Mouse (Mus musculus) frontal cortex, postnatal 14 days (tissue): ENCODE data around the gene Aasdhppt.

Experiments
- DNase-seq, 2 experiments: peaks; one replicate each; pipeline ENCODE4 v3.0.0; 2022; ENCODE audit warnings: low spot score in 2 of 2

The Aasdhppt gene

GRCm38 (mm10) chr9:4309351-4310085 lies at the start of gene Aasdhppt, which contains the start of gene Kbtbd3:
Aasdhppt (minus strand) TSS chr9:4309471.
Kbtbd3 (plus strand) TSS chr9:4309833.
- DNase-seq: peak; percentile 98 to 99

- no peak for DNase-seq
Measured at GRCm38 (mm10) chr9:4353163-4353562, 43.9 kb upstream of the Aasdhppt start.

- DNase-seq: no peak
Measured at GRCm38 (mm10) chr9:4318939-4319721, 9.9 kb upstream of the Aasdhppt start.

GRCm38 (mm10) chr9:4315746-4316145 lies 6.5 kb upstream of the Aasdhppt start:
- DNase-seq: no peak

- DNase-seq: no peak
Measured at GRCm38 (mm10) chr9:4313946-4314345, 4.7 kb upstream of the Aasdhppt start.

GRCm38 (mm10) chr9:4311162-4311561 lies 1.9 kb upstream of the Aasdhppt start:
- DNase-seq: no peak

GRCm38 (mm10) chr9:4310706-4311105 lies 1.4 kb upstream of the Aasdhppt start:
- no peak for DNase-seq

GRCm38 (mm10) chr9:4308628-4309350 lies 482 bp downstream of the Aasdhppt start:
- DNase-seq: no peak

GRCm38 (mm10) chr9:4304867-4305266 lies 4.4 kb downstream of the Aasdhppt start:
- no peak for DNase-seq

GRCm38 (mm10) chr9:4300466-4300865 lies 8.8 kb downstream of the Aasdhppt start:
- DNase-seq: no peak

- no peak for DNase-seq
Measured at GRCm38 (mm10) chr9:4283850-4284249, 25.4 kb downstream of the Aasdhppt start.

GRCm38 (mm10) chr9:4266881-4267280 lies 42.4 kb downstream of the Aasdhppt start:
- DNase-seq: no peak

- no peak for DNase-seq
Measured at GRCm38 (mm10) chr9:4260746-4261090, 48.6 kb downstream of the Aasdhppt start.

- DNase-seq: no peak
Measured at GRCm38 (mm10) chr9:4259841-4260745, 49.2 kb downstream of the Aasdhppt start.

- no peak for DNase-seq
Measured at GRCm38 (mm10) chr9:4259074-4259473, 50.2 kb downstream of the Aasdhppt start.
